Mouse (Mus musculus) small intestine, adult 2 months (tissue): ENCODE data around the gene Jph3.

Experiments
- CTCF ChIP-seq: fragments of 200-500 bp; IDR thresholded peaks from 2 replicates; pipeline ENCODE4 v1.5.1; 2012; ENCODE audit warnings: low read depth, mild to moderate bottlenecking, control low read depth, inconsistent platforms, low read length, moderate library complexity, mixed read lengths; ENCODE audit not compliant: insufficient replicate concordance, insufficient read length; ENCODE audit errors: extremely low read depth
- POLR2A ChIP-seq: fragments of 200-500 bp; IDR thresholded peaks from 2 replicates; pipeline ENCODE4 v1.6.1; 2012; ENCODE audit warnings: low read depth, mild to moderate bottlenecking, control low read depth, inconsistent platforms, low read length, moderate library complexity

DNA sequence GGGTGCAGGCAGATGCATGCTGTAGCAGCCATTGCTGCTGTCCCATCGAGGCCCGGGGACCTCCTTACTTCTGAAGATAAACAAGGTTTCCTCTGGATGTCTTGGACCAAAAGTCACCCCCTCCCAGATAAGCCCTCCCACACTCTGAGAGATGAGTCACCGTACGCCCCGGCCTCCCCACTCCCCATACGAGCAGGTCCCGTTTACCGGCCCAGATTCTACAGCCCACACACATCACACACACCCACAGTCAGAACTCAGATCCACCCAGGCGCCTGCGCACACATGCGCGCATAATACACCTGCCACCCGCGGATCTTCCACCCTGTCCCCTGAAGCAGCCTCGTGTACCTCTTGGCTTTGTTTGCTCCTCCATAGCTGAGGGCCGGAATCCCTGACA, 4.8 kb downstream of the Jph3 start:
- TF ChIP-seq POLR2A (no peak), CTCF (no peak)
